Mouse (Mus musculus): ENCODE results near the gene Gm28168. TPM values are rescaled to one million over a fixed set of nuclear protein-coding genes. Genes with fewer than 3 reads are reported as not detected.
"Not testable (repeated sequence)": the region's sequence is repeated elsewhere in the genome, so short reads cannot be mapped to it uniquely, and the experiment has no call there.

Gm28168 gene
- polyA plus RNA-seq (2015; fragmentation: Nextera tagmentation; extraction: Ambion mirVana), result not detected in 2 replicates

DNA sequence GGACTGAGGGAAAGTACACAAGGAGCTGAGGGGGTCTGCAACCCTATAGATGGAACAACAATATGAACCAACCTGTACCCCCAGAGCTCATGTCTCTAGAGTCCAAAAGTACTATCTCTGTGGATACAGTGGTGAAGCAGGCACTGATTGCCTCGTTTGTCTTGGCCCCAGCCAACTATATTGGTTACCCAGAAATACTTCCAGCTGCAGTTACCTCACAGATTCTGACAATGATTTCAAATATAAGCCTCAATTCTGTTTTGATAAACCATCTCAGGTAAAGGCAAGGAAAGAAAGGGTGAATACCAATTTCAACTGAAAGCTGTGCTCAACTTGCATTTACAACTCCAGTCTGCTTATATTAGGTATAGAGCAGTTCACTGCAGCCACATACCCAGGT lies at the start of gene Gm28168:
Gm28168 (plus strand) TSS at position 301 of the 400 bp plus-strand sequence.
- H3K4me1 ChIP-seq; H3K4me2 ChIP-seq (replicated peaks); H3K27me3 ChIP-seq; H3K9ac ChIP-seq (replicated peaks); H3K9me3 ChIP-seq; H3K4me3 ChIP-seq; H3K36me3 ChIP-seq; H3K27ac ChIP-seq (replicated peaks); ATAC-seq (replicated peaks): not testable (repeated sequence)
- 52% methylated on average over 1 of the region's 1 CpGs for WGBS

DNA sequence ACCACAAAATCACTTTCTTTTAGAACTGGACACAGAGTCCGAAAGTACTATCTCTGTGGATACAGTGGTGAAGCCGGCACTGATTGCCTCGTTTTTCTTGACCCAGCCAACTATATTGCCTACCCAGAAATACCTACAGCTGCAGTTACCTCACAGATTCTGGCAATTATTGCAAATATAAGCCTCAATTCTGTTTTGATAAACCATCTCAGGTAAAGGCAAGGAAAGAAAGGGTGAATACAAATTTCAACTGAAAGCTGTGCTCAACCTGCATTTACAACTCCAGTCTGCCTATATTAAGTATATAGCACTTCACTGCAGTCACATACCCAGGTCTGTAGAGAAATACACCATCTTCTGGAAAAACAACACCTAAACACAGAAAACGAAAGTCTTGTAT lies 37.8 kb downstream of the Gm28168 start, which contains the start of gene Gm7145:
Gm7145 (plus strand) TSS at position 301 of the 400 bp plus-strand sequence.
- no peaks in the 10 kb centered on the region for H3K4me1 ChIP-seq
- H3K27me3 ChIP-seq, result no peaks in the 10 kb centered on the region
- WGBS, result 77% methylated on average over 4 of the region's 4 CpGs
- no peak within 1 kb of the TSS for H3K4me2 ChIP-seq (replicated peaks)
- no peaks in the 10 kb centered on the region for H3K9me3 ChIP-seq
- H3K27ac ChIP-seq (replicated peaks), result no peak within 1 kb of the TSS
- H3K4me3 ChIP-seq, result no peak within 1 kb of the TSS
- no peak within 1 kb of the TSS for H3K9ac ChIP-seq (replicated peaks)
- no peak for ATAC-seq (replicated peaks)
- H3K36me3 ChIP-seq, result no peaks in the 10 kb centered on the region

Other genes with a start within 250 kb of the Gm28168 start
- not detected in 2 replicates for gene Gm28363, start 230.9 kb upstream of the Gm28168 start, polyA plus RNA-seq (2015; fragmentation: Nextera tagmentation; extraction: Ambion mirVana)
- gene B020011L13Rik, start 146.9 kb upstream of the Gm28168 start, polyA plus RNA-seq (2015; fragmentation: Nextera tagmentation; extraction: Ambion mirVana), result not detected in 2 replicates
- gene Gm28360, start 97.9 kb upstream of the Gm28168 start, polyA plus RNA-seq (2015; fragmentation: Nextera tagmentation; extraction: Ambion mirVana), result not detected in 2 replicates
- gene Gm7145, start 37.9 kb downstream of the Gm28168 start, polyA plus RNA-seq (2015; fragmentation: Nextera tagmentation; extraction: Ambion mirVana), result not detected in 2 replicates
- 0.36 and 0.42 TPM in 2 replicates for gene Gm29106, start 248.5 kb downstream of the Gm28168 start, polyA plus RNA-seq (2015; fragmentation: Nextera tagmentation; extraction: Ambion mirVana)

Data from forebrain, embryonic 15.5 days (tissue).